Comparison of ENCODE assay signal across 8 mouse cellular contexts in genomic region chr6:89679291-89679835, GRCm38 (mm10). TPM values are rescaled to one million over a fixed set of nuclear protein-coding genes. Genes with fewer than 3 reads are reported as not detected.
DNase-seq lines count a peak whose midpoint lies in the region; ATAC-seq lines count a peak whose summit lies in the region.

No protein-coding gene starts in this region.

- H3K4me2 ChIP-seq in midbrain, embryonic 14.5 days (ENCODE audit: low read length): no peak overlapping the region

- no peak overlapping the region for H3K27ac ChIP-seq in midbrain, embryonic 14.5 days (replicated peaks; ENCODE audit: low read depth, low read length)

- H3K9me3 ChIP-seq in midbrain, embryonic 14.5 days (ENCODE audit: control insufficient read depth, low read length): no peaks in the 10 kb centered on the region

- H3K9ac ChIP-seq in midbrain, embryonic 14.5 days (replicated peaks; ENCODE audit: low read length): no peak overlapping the region

- H3K4me1 ChIP-seq in midbrain, embryonic 14.5 days (ENCODE audit: control insufficient read depth, insufficient read depth, low read length): no peaks in the 10 kb centered on the region

- WGBS in midbrain, embryonic 14.5 days: 25% methylated on average over 10 of the region's 10 CpGs

- H3K36me3 ChIP-seq in midbrain, embryonic 14.5 days (ENCODE audit: control insufficient read depth, insufficient read depth, low read length): peaks cover 15% of the 10 kb centered on the region

- H3K27me3 ChIP-seq in midbrain, embryonic 14.5 days (ENCODE audit: control insufficient read depth, insufficient read depth, low read length): no peaks in the 10 kb centered on the region

- DNase-seq in urinary bladder, adult 18-20 months (ENCODE audit: low spot score in 2 of 2): peak; percentile 23 to 49
- DNase-seq in urinary bladder, postnatal 10 days (ENCODE audit: low spot score): no peak
- peak; percentile 82 for DNase-seq in embryo, embryonic 10 days (ENCODE audit: low spot score)
- DNase-seq in kidney, adult 11 months: peak; percentile 45
- DNase-seq in left cerebral cortex, postnatal 4 days: peak; percentile 74
- peak; percentile 88 for DNase-seq in midbrain, embryonic 14.5 days
- peak; percentile 17 for DNase-seq in spleen, adult 12 weeks (ENCODE audit: low spot score)

- peak; percentile 87 for ATAC-seq in granulocyte monocyte progenitor cell, adult 5-6 weeks (replicated peaks; ENCODE audit: poor library complexity, severe bottlenecking)
- peak; percentile 62 for ATAC-seq in midbrain, embryonic 14.5 days (ENCODE audit: low FRiP score, low TSS enrichment)

- intact Hi-C loops in left cerebral cortex, postnatal 4 days (cut with DNase I): loop anchor here (10.0 kb wide), 2 partner anchors 645 to 745 kb away; partner anchors contain the start of genes Cfap100 and Chst13

- no peak overlapping the region for H3K4me3 ChIP-seq in midbrain, embryonic 14.5 days (replicated peaks; ENCODE audit: low read depth, low read length)

RNA-seq across cellular contexts. Expression of gene Vmn1r40, which starts 28.0 kb away (rescaled TPM):
- total RNA-seq in granulocyte monocyte progenitor cell, adult 5-6 weeks (2014; fragmentation: Nextera tagmentation): not detected in 2 replicates
- not detected in 2 replicates for total RNA-seq in granulocyte monocyte progenitor cell, adult 5-6 weeks (2017)
- total RNA-seq in left cerebral cortex, postnatal 4 days (2021): not detected
- not detected in 2 replicates for polyA plus RNA-seq in midbrain, embryonic 14.5 days (2014; fragmentation: Nextera tagmentation; extraction: Ambion mirVana)

RNA-seq across cellular contexts. Expression of gene Txnrd3, which starts 35.6 kb away (rescaled TPM):
- total RNA-seq in granulocyte monocyte progenitor cell, adult 5-6 weeks (2014; fragmentation: Nextera tagmentation): 5.2 and 6.0 TPM in 2 replicates
- 7.6 and 9.1 TPM in 2 replicates for total RNA-seq in granulocyte monocyte progenitor cell, adult 5-6 weeks (2017)
- 10 to 100 TPM; 20.0 to 22.6 TPM for total RNA-seq in left cerebral cortex, postnatal 4 days (2021)
- 16.3 and 17.6 TPM in 2 replicates for polyA plus RNA-seq in midbrain, embryonic 14.5 days (2014; fragmentation: Nextera tagmentation; extraction: Ambion mirVana)
